ENCODE assay signal across 23 mouse cellular contexts in genomic region chr13:59874137-59874931, GRCm38 (mm10). TPM values are rescaled to one million over a fixed set of nuclear protein-coding genes. Genes with fewer than 3 reads are reported as not detected.
DNase-seq lines count a peak whose midpoint lies in the region; ATAC-seq and TF ChIP-seq lines count a peak whose summit lies in the region.
"Had no signal": no experiment of that assay in that cellular context is flagged by ENCODE, and none has a peak within 500 bp of the region (broad histone marks: within the 10 kb centered on the region; RNA-seq: fewer than 3 reads in every experiment).

No protein-coding gene starts in this region.

- no peak overlapping the region for H3K4me2 ChIP-seq in kidney, postnatal 0 days (ENCODE audit: low read length)
- no peak overlapping the region for H3K4me2 ChIP-seq in stomach, postnatal 0 days (replicated peaks; ENCODE audit: low read depth)
- H3K4me2 ChIP-seq: forebrain, embryonic 12.5 days; heart, embryonic 15.5 days; lung, embryonic 14.5 days had no signal

- H3K4me3 ChIP-seq in kidney, postnatal 0 days (replicated peaks; ENCODE audit: low read depth, low read length) = no peak overlapping the region
- no peak overlapping the region for H3K4me3 ChIP-seq in limb, embryonic 10.5 days
- H3K4me3 ChIP-seq in stomach, postnatal 0 days (ENCODE audit: low read depth, low read length) = no peak overlapping the region
- H3K4me3 ChIP-seq: forebrain, embryonic 12.5 days; heart, embryonic 15.5 days; layer of hippocampus, adult 2 months; liver, embryonic 12.5 days; midbrain, embryonic 10.5 days had no signal

- DNase-seq in embryo, embryonic 11 days = peak; percentile 23
- no peak for DNase-seq in embryo, embryonic 9.5 days (ENCODE audit: extremely low spot score)
- DNase-seq in kidney, postnatal 0 days (ENCODE audit: low spot score) = peak; percentile 79
- no peak for DNase-seq in kidney, adult 18-20 months
- DNase-seq in limb, embryonic 10.5 days (ENCODE audit: low spot score) = no peak
- no peak for DNase-seq in stomach, postnatal 0 days (ENCODE audit: low spot score)
- DNase-seq in lung, adult 18-20 months = no peak
- no peak for DNase-seq in MN1 (ENCODE audit: low spot score)
- DNase-seq: adrenal gland, postnatal 14 days; cerebellum, postnatal 10 days; gastrocnemius, postnatal 25 days; kidney, postnatal 14 days; layer of hippocampus, postnatal 36 days; lung, embryonic 14.5 days; lung, postnatal 36 days; right cerebral cortex, adult 18-20 months; thymus, postnatal 25 days had no signal

- no peaks in the 10 kb centered on the region for H3K27me3 ChIP-seq in kidney, postnatal 0 days (ENCODE audit: insufficient read depth, low read length)
- H3K27me3 ChIP-seq in limb, embryonic 10.5 days (ENCODE audit: low read depth, poor library complexity, severe bottlenecking) = no peaks in the 10 kb centered on the region
- no peaks in the 10 kb centered on the region for H3K27me3 ChIP-seq in stomach, postnatal 0 days (ENCODE audit: control insufficient read depth, insufficient read depth, low read length)
- H3K27me3 ChIP-seq: forebrain, embryonic 12.5 days; heart, embryonic 15.5 days had no signal

- ATAC-seq in kidney, postnatal 0 days (replicated peaks; ENCODE audit: low FRiP score, low read depth) = no peak
- no peak for ATAC-seq in stomach, postnatal 0 days (ENCODE audit: low FRiP score, low TSS enrichment)
- ATAC-seq: CD4-positive, CD25-positive, alpha-beta regulatory T cell, adult 4 months; liver, embryonic 12.5 days had no signal

- H3K4me1 ChIP-seq in kidney, postnatal 0 days (replicated peaks; ENCODE audit: insufficient read depth, low read length) = 0 out of 2 replicates have a peak, but pooled peaks cover 7% of the 10 kb centered on the region
- peaks cover 32% of the 10 kb centered on the region for H3K4me1 ChIP-seq in limb, embryonic 10.5 days
- no peaks in the 10 kb centered on the region for H3K4me1 ChIP-seq in stomach, postnatal 0 days (replicated peaks; ENCODE audit: control insufficient read depth, insufficient read depth)
- H3K4me1 ChIP-seq: forebrain, embryonic 12.5 days; heart, embryonic 15.5 days had no signal

- H3K9me3 ChIP-seq in kidney, postnatal 0 days (replicated peaks; ENCODE audit: low read length) = no peaks in the 10 kb centered on the region
- H3K9me3 ChIP-seq in limb, embryonic 10.5 days (replicated peaks) = no peaks in the 10 kb centered on the region
- H3K9me3 ChIP-seq in stomach, postnatal 0 days (ENCODE audit: control insufficient read depth, low read length) = no peaks in the 10 kb centered on the region
- H3K9me3 ChIP-seq: forebrain, embryonic 12.5 days; heart, embryonic 15.5 days; liver, embryonic 12.5 days; midbrain, embryonic 10.5 days had no signal

- no peak for TF ChIP-seq CTCF in kidney, postnatal 0 days (IDR thresholded peaks at IDR 0.05; ENCODE audit: low read depth)
- no peak for TF ChIP-seq CTCF in stomach, postnatal 0 days (IDR thresholded peaks at IDR 0.05; ENCODE audit: low read depth)

- 64% methylated on average over 7 of the region's 7 CpGs for WGBS in kidney, postnatal 0 days
- WGBS in limb, embryonic 10.5 days = 52% methylated on average over 7 of the region's 7 CpGs
- 67% methylated on average over 7 of the region's 7 CpGs for WGBS in stomach, postnatal 0 days

- no peak for TF ChIP-seq EP300 in stomach, postnatal 0 days (optimal IDR thresholded peaks at IDR 0.05)

- no peak overlapping the region for H3K9ac ChIP-seq in kidney, postnatal 0 days (ENCODE audit: low read depth, low read length)
- H3K9ac ChIP-seq in stomach, postnatal 0 days (ENCODE audit: low read length) = no peak overlapping the region
- H3K9ac ChIP-seq: forebrain, embryonic 12.5 days; heart, embryonic 15.5 days; liver, embryonic 12.5 days; lung, embryonic 14.5 days had no signal

- no peaks in the 10 kb centered on the region for H3K36me3 ChIP-seq in kidney, postnatal 0 days (ENCODE audit: insufficient read depth, low read length)
- H3K36me3 ChIP-seq in limb, embryonic 10.5 days = no peaks in the 10 kb centered on the region
- H3K36me3 ChIP-seq in stomach, postnatal 0 days (ENCODE audit: control insufficient read depth, insufficient read depth, low read length) = no peaks in the 10 kb centered on the region
- H3K36me3 ChIP-seq: forebrain, embryonic 12.5 days; heart, embryonic 15.5 days; liver, embryonic 12.5 days; midbrain, embryonic 10.5 days had no signal

- H3K27ac ChIP-seq in kidney, postnatal 0 days = peak overlapping the region; percentile 42; the same call in 1 of the 2 replicates
- peak overlapping the region; percentile 22 for H3K27ac ChIP-seq in limb, embryonic 10.5 days
- 0 out of 2 replicates have a peak overlapping the region, but pooled peaks have one; percentile 30 for H3K27ac ChIP-seq in stomach, postnatal 0 days (replicated peaks)
- H3K27ac ChIP-seq: forebrain, embryonic 12.5 days; heart, embryonic 15.5 days; layer of hippocampus, adult 2 months; liver, embryonic 12.5 days; midbrain, embryonic 10.5 days had no signal

RNA-seq across cellular contexts. Expression of gene Tut7, which starts 51.4 kb away (rescaled TPM):
- 34.7 and 38.7 TPM in 2 replicates for polyA plus RNA-seq in kidney, postnatal 0 days (2015; fragmentation: Nextera tagmentation; extraction: Ambion mirVana)
- polyA plus RNA-seq in limb, embryonic 10.5 days (2016; fragmentation: Nextera tagmentation; extraction: Ambion mirVana) = 34.6 and 47.5 TPM in 2 replicates
- polyA plus RNA-seq in stomach, postnatal 0 days (2015; fragmentation: Nextera tagmentation; extraction: Ambion mirVana) = 29.1 and 31.6 TPM in 2 replicates

Comparison
In these comparisons a context has a peak if more than half of its experiments do, and no peak if none do; other contexts are left out.
1. DNase-seq: peak in embryo, embryonic 11 days (single experiment) and kidney, postnatal 0 days (single experiment); none in embryo, embryonic 9.5 days (single experiment), kidney, adult 18-20 months (single experiment), limb, embryonic 10.5 days (single experiment), stomach, postnatal 0 days (single experiment), lung, adult 18-20 months (0 of 2) and MN1 (single experiment).
2. Peak in every context shown above with its lines, with median percentiles within 50 percentile points of each other: H3K27ac ChIP-seq.